Mouse (Mus musculus) lung, postnatal 10 days (tissue): ENCODE results near the gene Prcd.

ENCODE experiments used
- DNase-seq: peaks from one replicate; pipeline ENCODE4 v3.0.0; 2021

The Prcd gene

GRCm38 (mm10) chr11:116694250-116695193 lies 41.2 kb downstream of the Prcd start:
- peak; percentile 74 for DNase-seq

GRCm38 (mm10) chr11:116695194-116695880 lies 42.0 kb downstream of the Prcd start:
- peak; percentile 41 for DNase-seq

GRCm38 (mm10) chr11:116696426-116696825 lies 43.1 kb downstream of the Prcd start:
- DNase-seq, result no peak

- no peak for DNase-seq
Observed at GRCm38 (mm10) chr11:116697521-116697920, 44.2 kb downstream of the Prcd start.

GRCm38 (mm10) chr11:116701377-116701841 lies 48.1 kb downstream of the Prcd start:
- DNase-seq, result peak; percentile 45

GRCm38 (mm10) chr11:116704336-116705035 lies 51.2 kb downstream of the Prcd start:
- DNase-seq, result peak; percentile 38

- peak; percentile 73 for DNase-seq
Observed at GRCm38 (mm10) chr11:116705204-116705608, 51.9 kb downstream of the Prcd start.

- no peak for DNase-seq
Observed at GRCm38 (mm10) chr11:116706363-116706762, 53.0 kb downstream of the Prcd start.

- no peak for DNase-seq
Observed at GRCm38 (mm10) chr11:116710171-116710570, 56.8 kb downstream of the Prcd start.

- DNase-seq, result no peak
Observed at GRCm38 (mm10) chr11:116710793-116711192, 57.5 kb downstream of the Prcd start.

- DNase-seq, result no peak
Observed at GRCm38 (mm10) chr11:116714052-116714451, 60.7 kb downstream of the Prcd start.
